Mouse (Mus musculus): Measurements from ENCODE around the gene Ehd1.

GRCm38 (mm10) chr19:6277661-6278438, 1.3 kb downstream of the Ehd1 start:
- TF ChIP-seq ZC3H11A (IDR thresholded peaks at IDR 0.05; ENCODE audit: borderline replicate concordance, low read depth, low read length) (no peak), ZNF384 (IDR thresholded peaks at IDR 0.05; ENCODE audit: low read depth, low read length) (no peak), HCFC1 (IDR thresholded peaks at IDR 0.05; ENCODE audit: borderline replicate concordance, insufficient read depth, low read length) (no peak), MAFK (IDR thresholded peaks at IDR 0.05; ENCODE audit: insufficient read depth, low read depth, low read length) (no peak)
